Mouse (Mus musculus) stomach, postnatal 0 days (tissue): ENCODE data around the gene Fam214a. TPM values are rescaled to one million over a fixed set of nuclear protein-coding genes. Genes with fewer than 3 reads are reported as not detected.

ENCODE experiments used
- ATAC-seq: fragments of 200-750 bp; cut with Nextera tagmentation; 2 replicates; pipeline ENCODE4 v1.8.0; 2017; ENCODE audit not compliant: low FRiP score, low TSS enrichment
- DNase-seq: peaks from one replicate; pipeline ENCODE4 v3.0.0-alpha.2; 2016; ENCODE audit warnings: low spot score
- H3K27ac ChIP-seq: fragments of 300-500 bp; sonication (generic); replicated peaks from 2 replicates; pipeline ENCODE4 v1.5.1; 2014; ENCODE audit warnings: mild to moderate bottlenecking, control low read depth
- H3K27me3 ChIP-seq: fragments of 300-500 bp; sonication (generic); 2 replicates; pipeline ENCODE4 v1.6.1; 2014; ENCODE audit warnings: low read length; ENCODE audit not compliant: control insufficient read depth, insufficient read depth
- H3K36me3 ChIP-seq: fragments of 300-500 bp; sonication (generic); 2 replicates; pipeline ENCODE4 v1.6.1; 2014; ENCODE audit warnings: low read length, mixed read lengths; ENCODE audit not compliant: control insufficient read depth, insufficient read depth
- H3K4me1 ChIP-seq: fragments of 300-500 bp; sonication (generic); replicated peaks from 2 replicates; pipeline ENCODE4 v1.6.1; 2014; ENCODE audit warnings: antibody characterized with exemption; ENCODE audit not compliant: control insufficient read depth, insufficient read depth
- H3K4me2 ChIP-seq: fragments of 300-500 bp; sonication (generic); replicated peaks from 2 replicates; pipeline ENCODE4 v1.6.1; 2014; ENCODE audit warnings: low read depth, mild to moderate bottlenecking, control low read depth, moderate library complexity
- H3K4me3 ChIP-seq: fragments of 300-500 bp; sonication (generic); 2 replicates; pipeline ENCODE4 v1.5.1; 2014; ENCODE audit warnings: low read depth, low read length, control low read depth
- H3K9ac ChIP-seq: fragments of 300-500 bp; sonication (generic); 2 replicates; pipeline ENCODE4 v1.6.1; 2014; ENCODE audit warnings: mild to moderate bottlenecking, low read length, control low read depth, mixed read lengths
- H3K9me3 ChIP-seq: fragments of 300-500 bp; sonication (generic); 2 replicates; pipeline ENCODE4 v1.6.1; 2016; ENCODE audit warnings: low read length; ENCODE audit not compliant: control insufficient read depth
- CTCF ChIP-seq: IDR thresholded peaks from 2 replicates; pipeline ENCODE4 v1.5.1; 2016; ENCODE audit warnings: antibody characterized with exemption, low read depth, mild to moderate bottlenecking, moderate library complexity
- EP300 ChIP-seq: optimal IDR thresholded peaks from 2 replicates; pipeline ENCODE3; 2016; ENCODE audit warnings: antibody characterized with exemption
- WGBS: fragments of 180-500 bp; shearing (Covaris S2); extraction: QIAGEN DNeasy Blood & Tissue Kit; methylation state at CpG from one replicate; pipeline ENCODE4 v1.1.7; 2014; 5-methylcytosine and 5-hydroxymethylcytosine counted together
- polyA plus RNA-seq: library from polyadenylated mRNA; unstranded; fragments of >200 nt; fragmentation: Nextera tagmentation; extraction: Ambion mirVana; gene quantifications from 2 replicates; pipeline ENCODE4 v1.2.1, GENCODE M21; 2015

Fam214a gene
- polyA plus RNA-seq, 1 experiment from 2014 or later = 10.7 TPM

- Histone ChIP-seq H3K4me1 (no peaks in the 10 kb centered on the region), H3K9me3 (no peaks in the 10 kb centered on the region), H3K36me3 (no peaks in the 10 kb centered on the region), H3K4me2 (no peak overlapping the region), H3K9ac (no peak overlapping the region), H3K27ac (0 out of 2 replicates have a peak overlapping the region, but pooled peaks have one; percentile 53), H3K27me3 (no peaks in the 10 kb centered on the region), H3K4me3 (no peak overlapping the region)
- no peak for TF ChIP-seq CTCF
- TF ChIP-seq EP300 = no peak
- WGBS = 52% methylated on average over 12 of the region's 12 CpGs
- ATAC-seq = peak; percentile 86
- peak; percentile 41 for DNase-seq
These were observed 13.8 kb upstream of the Fam214a start for GRCm38 (mm10) chr9:74938670-74939534.

DNA sequence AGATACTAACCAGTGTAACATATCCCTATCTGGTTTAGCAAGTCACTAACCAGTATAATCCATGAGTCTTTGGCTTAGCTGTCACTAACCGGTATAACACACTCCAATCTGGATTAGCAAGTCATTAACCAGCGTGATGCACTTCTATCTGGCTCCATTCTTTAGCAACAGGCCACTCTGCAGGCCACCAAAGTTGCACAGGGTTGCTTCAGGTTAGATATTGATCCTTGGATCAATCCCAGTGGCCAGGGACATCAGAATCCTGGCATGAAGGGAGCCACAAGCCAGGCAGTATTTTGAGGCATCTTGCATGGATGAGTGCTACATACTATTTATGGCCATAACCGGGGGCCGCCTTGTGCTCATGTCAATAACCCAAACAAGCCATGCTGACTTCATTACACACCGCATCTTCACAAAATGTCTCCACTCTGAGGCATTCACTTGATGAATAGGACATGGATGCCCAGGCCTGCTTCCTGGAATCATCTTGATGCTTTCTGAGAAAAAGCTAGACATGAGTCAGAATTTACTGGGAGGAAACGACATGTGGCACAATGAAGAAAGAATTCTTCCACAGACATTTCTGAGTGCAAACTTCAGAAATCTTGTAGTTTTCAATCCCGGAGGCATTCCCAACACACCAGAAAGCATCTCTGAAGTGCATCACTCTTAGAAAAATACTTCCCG is 5.8 kb upstream of the Fam214a start:
- no peak for TF ChIP-seq CTCF
- TF ChIP-seq EP300 = no peak
- WGBS = 81% methylated on average over 8 of the region's 8 CpGs
- ATAC-seq = no peak

GRCm38 (mm10) chr9:74951491-74951890 is 1.2 kb upstream of the Fam214a start:
- no peak for DNase-seq

More for the DNA sequence above, 5.8 kb upstream of the Fam214a start:
- Histone ChIP-seq H3K9me3 (no peaks in the 10 kb centered on the region), H3K4me3 (no peak overlapping the region), H3K36me3 (no peaks in the 10 kb centered on the region), H3K27ac (no peak overlapping the region), H3K27me3 (no peaks in the 10 kb centered on the region), H3K9ac (no peak overlapping the region), H3K4me2 (no peak overlapping the region), H3K4me1 (no peaks in the 10 kb centered on the region)
- DNase-seq = no peak

DNA sequence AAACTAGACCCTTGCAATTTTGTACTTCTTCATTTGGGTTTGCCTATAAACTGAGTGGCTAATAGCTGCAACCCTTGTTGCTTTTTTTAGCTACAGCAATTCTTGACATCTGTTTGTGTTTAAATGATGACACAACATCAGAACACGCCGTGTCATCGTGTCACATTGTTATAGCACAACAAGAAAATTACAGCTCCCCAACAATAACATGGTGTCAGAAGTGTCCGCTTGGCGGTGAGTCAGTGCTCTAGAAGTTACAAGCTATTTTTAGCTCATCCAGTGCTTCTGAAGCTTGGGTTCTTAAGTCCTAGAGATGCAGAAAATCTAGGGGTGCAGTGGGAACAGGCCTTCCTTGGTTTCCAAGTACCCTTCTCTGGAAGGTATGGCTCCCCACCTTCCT is 578 bp upstream of the Fam214a start:
- Histone ChIP-seq H3K9me3 (no peaks in the 10 kb centered on the region), H3K4me1 (no peaks in the 10 kb centered on the region), H3K4me3 (peak overlapping the region; percentile 88), H3K36me3 (no peaks in the 10 kb centered on the region), H3K9ac (peak overlapping the region; percentile 84; the same call in 1 of the 2 replicates), H3K27ac (peak overlapping the region; percentile 98), H3K4me2 (peak overlapping the region; percentile 94), H3K27me3 (no peaks in the 10 kb centered on the region)
- DNase-seq (no peak), ATAC-seq (peak; percentile 2; the same call in 1 of the 2 replicates)
- WGBS = 36% methylated on average over 5 of the region's 5 CpGs
- TF ChIP-seq CTCF (no peak), EP300 (no peak)

More at GRCm38 (mm10) chr9:74951491-74951890, 1.2 kb upstream of the Fam214a start:
- Histone ChIP-seq H3K9ac (no peak overlapping the region), H3K9me3 (no peaks in the 10 kb centered on the region), H3K4me1 (no peaks in the 10 kb centered on the region), H3K36me3 (no peaks in the 10 kb centered on the region), H3K27ac (no peak overlapping the region), H3K4me3 (no peak overlapping the region), H3K4me2 (no peak overlapping the region), H3K27me3 (no peaks in the 10 kb centered on the region)
- TF ChIP-seq CTCF = peak; percentile 61
- TF ChIP-seq EP300 = no peak
- no peak for ATAC-seq
- 33% methylated on average over 3 of the region's 3 CpGs for WGBS

DNA sequence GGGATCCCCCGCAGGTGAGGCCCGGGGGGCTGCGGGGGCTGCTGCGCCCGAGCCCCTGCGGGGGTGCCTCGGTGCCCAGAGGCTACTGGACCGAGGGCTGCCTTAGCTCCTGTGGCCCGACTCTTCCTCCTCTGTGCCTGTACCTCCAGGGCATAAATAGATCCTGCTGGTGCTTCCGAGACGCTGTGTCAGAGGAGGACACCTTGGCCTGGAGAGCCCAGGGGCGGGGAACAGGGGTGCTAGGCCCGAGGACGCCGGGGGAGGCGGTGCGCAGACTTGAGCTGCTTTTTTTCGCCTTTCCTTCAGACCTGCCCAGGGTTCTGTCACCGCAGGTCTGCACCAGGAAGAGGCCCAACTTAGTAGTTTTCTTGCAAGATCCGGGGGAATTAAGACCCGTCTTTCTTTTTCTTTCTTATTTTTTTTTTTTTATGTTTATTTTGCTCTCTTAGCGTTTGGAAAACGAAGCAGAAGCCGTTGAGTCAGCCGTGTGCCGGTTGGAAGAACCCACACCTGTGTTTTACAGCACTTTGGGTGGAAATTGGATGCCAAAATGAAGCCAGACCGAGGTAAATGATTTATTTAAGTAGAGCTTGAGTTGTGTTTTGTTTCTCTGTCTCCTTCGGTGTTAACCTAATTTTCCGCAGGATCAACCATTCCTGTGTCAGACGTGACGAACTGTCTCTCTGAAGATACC is 728 bp downstream of the Fam214a start:
- ATAC-seq (peak; percentile 81), DNase-seq (peak; percentile 86)
- Histone ChIP-seq H3K4me2 (peak overlapping the region; percentile 94), H3K9me3 (no peaks in the 10 kb centered on the region), H3K27ac (peak overlapping the region; percentile 98), H3K27me3 (no peaks in the 10 kb centered on the region), H3K4me1 (no peaks in the 10 kb centered on the region), H3K36me3 (no peaks in the 10 kb centered on the region), H3K9ac (peak overlapping the region; percentile 84), H3K4me3 (peak overlapping the region; percentile 88)
- 4% methylated on average over 30 of the region's 31 CpGs for WGBS
- TF ChIP-seq CTCF (peak; percentile 54), EP300 (no peak)
